Mouse (Mus musculus) kidney, adult 2 months (tissue): ENCODE measurements around the gene Nfam1. TPM values are rescaled to one million over a fixed set of nuclear protein-coding genes. Genes with fewer than 3 reads are reported as not detected.
"Not testable (repeated sequence)": the region's sequence is repeated elsewhere in the genome, so short reads cannot be mapped to it uniquely, and the experiment has no call there.

Experiments
- DNase-seq: peaks from one replicate; pipeline ENCODE4 v3.0.0; 2021
- H3K27ac ChIP-seq: fragments of 200-500 bp; 2 replicates; pipeline ENCODE4 v1.5.1; 2012; ENCODE audit warnings: low read depth, low read length, control low read depth, inconsistent platforms; ENCODE audit not compliant: insufficient read depth
- H3K27me3 ChIP-seq: fragments of 200-500 bp; replicated peaks from 2 replicates; pipeline ENCODE4 v1.6.1; 2012; ENCODE audit warnings: mild to moderate bottlenecking, moderate library complexity, low read length, inconsistent platforms; ENCODE audit not compliant: control insufficient read depth, insufficient read depth
- H3K36me3 ChIP-seq: fragments of 200-500 bp; 2 replicates; pipeline ENCODE4 v1.6.1; 2012; ENCODE audit warnings: mild to moderate bottlenecking, moderate library complexity, low read length, inconsistent platforms; ENCODE audit not compliant: control insufficient read depth, insufficient read depth
- H3K4me1 ChIP-seq: fragments of 200-500 bp; 2 replicates; pipeline ENCODE4 v1.6.1; 2011; ENCODE audit warnings: low read length; ENCODE audit not compliant: control insufficient read depth, insufficient read depth
- H3K4me3 ChIP-seq: fragments of 200-500 bp; 2 replicates; pipeline ENCODE4 v1.5.1; 2011; ENCODE audit warnings: mild to moderate bottlenecking, low read depth, low read length, control low read depth; ENCODE audit not compliant: insufficient read depth
- CTCF ChIP-seq: fragments of 200-500 bp; conservative IDR thresholded peaks from 2 replicates; pipeline ENCODE4 v1.5.1; 2011; ENCODE audit warnings: low read depth, mild to moderate bottlenecking, control low read depth, low read length, moderate library complexity, mixed read lengths; ENCODE audit not compliant: insufficient read depth, insufficient read length
- POLR2A ChIP-seq: fragments of 200-500 bp; IDR thresholded peaks from one replicate; pipeline ENCODE4 v1.6.1; 2011; ENCODE audit warnings: low read depth, low read length, control low read depth
- WGBS: fragments of 180-500 bp; shearing (Covaris S2); methylation state at CpG from one replicate; pipeline ENCODE4 v1.1.7; 2018; 5-methylcytosine and 5-hydroxymethylcytosine counted together
- polyA plus RNA-seq: library from polyadenylated mRNA; depleted of rRNA; stranded (reverse); fragments of >200 nt; gene quantifications from 2 replicates; pipeline ENCODE4 v1.2.3, GENCODE M21; 2012

The Nfam1 gene
- polyA plus RNA-seq, 1 experiment, result 2.9 TPM

- Histone ChIP-seq H3K27ac (no peak overlapping the region), H3K4me1 (no peaks in the 10 kb centered on the region), H3K36me3 (no peaks in the 10 kb centered on the region), H3K4me3 (no peak overlapping the region), H3K27me3 (no peaks in the 10 kb centered on the region)
- no peak for DNase-seq
- TF ChIP-seq CTCF (no peak), POLR2A (no peak)
- WGBS, result 67% methylated on average over 7 of the region's 7 CpGs
Observed at GRCm38 (mm10) chr15:83046730-83047129, 13.6 kb upstream of the Nfam1 start.

- H3K27ac ChIP-seq, result no peak overlapping the region
- H3K4me3 ChIP-seq, result no peak overlapping the region
- H3K36me3 ChIP-seq, result no peaks in the 10 kb centered on the region
- H3K27me3 ChIP-seq, result no peaks in the 10 kb centered on the region
- 87% methylated on average over 3 of the region's 3 CpGs for WGBS
- DNase-seq, result no peak
- H3K4me1 ChIP-seq, result no peaks in the 10 kb centered on the region
- no peak for TF ChIP-seq POLR2A
- peak; percentile 31; the same call in 1 of the 2 replicates for TF ChIP-seq CTCF
Observed at GRCm38 (mm10) chr15:83046308-83046707, 13.2 kb upstream of the Nfam1 start.

- 86% methylated on average over 5 of the region's 5 CpGs for whole genome bisulfite sequencing
Observed at GRCm38 (mm10) chr15:83045565-83045964, 12.5 kb upstream of the Nfam1 start.

GRCm38 (mm10) chr15:83043362-83043708 is 10.2 kb upstream of the Nfam1 start:
- TF ChIP-seq CTCF, result no peak
- no peak for TF ChIP-seq POLR2A
- H3K27me3 ChIP-seq, result no peaks in the 10 kb centered on the region
- H3K4me1 ChIP-seq, result no peaks in the 10 kb centered on the region
- no peak for DNase-seq
- H3K4me3 ChIP-seq, result no peak overlapping the region
- H3K27ac ChIP-seq, result no peak overlapping the region
- no peaks in the 10 kb centered on the region for H3K36me3 ChIP-seq
- WGBS, result 70% methylated on average over 22 of the region's 22 CpGs

More at GRCm38 (mm10) chr15:83045565-83045964, 12.5 kb upstream of the Nfam1 start:
- not testable (repeated sequence) for H3K4me3 ChIP-seq, H3K4me1 ChIP-seq, H3K27ac ChIP-seq, H3K36me3 ChIP-seq, DNase-seq, H3K27me3 ChIP-seq

- TF ChIP-seq CTCF (no peak), POLR2A (no peak)
- no peaks in the 10 kb centered on the region for H3K27me3 ChIP-seq
- 53% methylated on average over 6 of the region's 6 CpGs for WGBS
Observed at GRCm38 (mm10) chr15:83042655-83043361, 9.7 kb upstream of the Nfam1 start.

GRCm38 (mm10) chr15:83040156-83040555 is 7.0 kb upstream of the Nfam1 start:
- Histone ChIP-seq H3K27me3 (no peaks in the 10 kb centered on the region), H3K36me3 (no peaks in the 10 kb centered on the region), H3K4me3 (no peak overlapping the region), H3K4me1 (no peaks in the 10 kb centered on the region), H3K27ac (no peak overlapping the region)
- WGBS, result 80% methylated on average over 2 of the region's 2 CpGs
- TF ChIP-seq POLR2A (no peak), CTCF (no peak)
- peak; percentile 21 for DNase-seq

More at GRCm38 (mm10) chr15:83042655-83043361, 9.7 kb upstream of the Nfam1 start:
- DNase-seq, result no peak
- no peak overlapping the region for H3K4me3 ChIP-seq
- no peaks in the 10 kb centered on the region for H3K4me1 ChIP-seq
- H3K27ac ChIP-seq, result no peak overlapping the region
- no peaks in the 10 kb centered on the region for H3K36me3 ChIP-seq

GRCm38 (mm10) chr15:83038812-83039211 is 5.7 kb upstream of the Nfam1 start:
- Histone ChIP-seq H3K4me1 (no peaks in the 10 kb centered on the region), H3K27ac (no peak overlapping the region), H3K27me3 (no peaks in the 10 kb centered on the region), H3K36me3 (no peaks in the 10 kb centered on the region), H3K4me3 (no peak overlapping the region)
- 75% methylated on average over 3 of the region's 3 CpGs for WGBS
- TF ChIP-seq POLR2A (no peak), CTCF (no peak)
- DNase-seq, result peak; percentile 21
